Mouse (Mus musculus) neutrophil, adult 5-6 weeks (primary cell): ENCODE results near the gene Tnik. TPM values are rescaled to one million over a fixed set of nuclear protein-coding genes. Genes with fewer than 3 reads are reported as not detected.

Experiments used
- ATAC-seq: fragments of 151-379, 151-347 bp; 2 replicates; pipeline ENCODE4 v1.8.0; 2017; ENCODE audit warnings: mild to moderate bottlenecking, moderate TSS enrichment; ENCODE audit not compliant: insufficient number of reproducible peaks, poor library complexity, low FRiP score, severe bottlenecking; ENCODE audit errors: extremely low read depth
- total RNA-seq: library from RNA; stranded (forward); fragments of 200-1000 nt; gene quantifications from 2 replicates; pipeline ENCODE4 v1.2.3, GENCODE M21; 2017

The Tnik gene
- total RNA-seq, 1 experiment from 2014 or later = 30.6 TPM

GRCm38 (mm10) chr3:28435478-28435877 is 172.5 kb downstream of the Tnik start:
- no peak for ATAC-seq

GRCm38 (mm10) chr3:28437429-28437828 is 174.4 kb downstream of the Tnik start:
- no peak for ATAC-seq

- no peak for ATAC-seq
Measured at GRCm38 (mm10) chr3:28441545-28441944, 178.5 kb downstream of the Tnik start.

- ATAC-seq = no peak
Measured at GRCm38 (mm10) chr3:28442116-28442515, 179.1 kb downstream of the Tnik start.

GRCm38 (mm10) chr3:28447950-28448349 is 184.9 kb downstream of the Tnik start:
- no peak for ATAC-seq

GRCm38 (mm10) chr3:28453458-28453857 is 190.4 kb downstream of the Tnik start:
- no peak for ATAC-seq

GRCm38 (mm10) chr3:28456842-28457241 is 193.8 kb downstream of the Tnik start:
- no peak for ATAC-seq

- no peak for ATAC-seq
Measured at GRCm38 (mm10) chr3:28457517-28457916, 194.5 kb downstream of the Tnik start.

GRCm38 (mm10) chr3:28466688-28467087 is 203.7 kb downstream of the Tnik start:
- ATAC-seq = no peak

GRCm38 (mm10) chr3:28467148-28467754 is 204.2 kb downstream of the Tnik start:
- no peak for ATAC-seq

- no peak for ATAC-seq
Measured at GRCm38 (mm10) chr3:28467871-28468285, 204.9 kb downstream of the Tnik start.

- ATAC-seq = no peak
Measured at GRCm38 (mm10) chr3:28473439-28473838, 210.4 kb downstream of the Tnik start.

- ATAC-seq = no peak
Measured at GRCm38 (mm10) chr3:28477373-28477772, 214.4 kb downstream of the Tnik start.

- ATAC-seq = no peak
Measured at GRCm38 (mm10) chr3:28485716-28486115, 222.7 kb downstream of the Tnik start.

- no peak for ATAC-seq
Measured at GRCm38 (mm10) chr3:28487418-28487817, 224.4 kb downstream of the Tnik start.

- no peak for ATAC-seq
Measured at GRCm38 (mm10) chr3:28491085-28492041, 228.3 kb downstream of the Tnik start.

- no peak for ATAC-seq
Measured at GRCm38 (mm10) chr3:28496806-28497502, 233.9 kb downstream of the Tnik start.

GRCm38 (mm10) chr3:28497503-28497857 is 234.5 kb downstream of the Tnik start:
- ATAC-seq = no peak

- ATAC-seq = no peak
Measured at GRCm38 (mm10) chr3:28502697-28503096, 239.7 kb downstream of the Tnik start.
